Mouse (Mus musculus) lung, postnatal 25 days (tissue): ENCODE measurements around the gene Jak2.

Experiments used
- DNase-seq: peaks from one replicate; pipeline ENCODE4 v3.0.0; 2022; ENCODE audit warnings: low spot score

Gene Jak2

GRCm38 (mm10) chr19:29300919-29301318 is 49.3 kb downstream of the Jak2 start:
- no peak for DNase-seq

GRCm38 (mm10) chr19:29302119-29302518 is 50.5 kb downstream of the Jak2 start:
- no peak for DNase-seq

- no peak for DNase-seq
Observed at GRCm38 (mm10) chr19:29308832-29309231, 57.2 kb downstream of the Jak2 start.

- no peak for DNase-seq
Observed at GRCm38 (mm10) chr19:29311791-29312190, 60.2 kb downstream of the Jak2 start.

- no peak for DNase-seq
Observed at GRCm38 (mm10) chr19:29312661-29313060, 61.0 kb downstream of the Jak2 start.

- DNase-seq, result no peak
Observed at GRCm38 (mm10) chr19:29323416-29324049, 71.9 kb downstream of the Jak2 start.

GRCm38 (mm10) chr19:29325053-29325851 is 73.6 kb downstream of the Jak2 start, which contains the start of gene Insl6:
Gene Insl6, minus strand, starts transcription at chr19:29325356.
- DNase-seq, result peak; percentile 63

GRCm38 (mm10) chr19:29325852-29326180 is 74.2 kb downstream of the Jak2 start:
- DNase-seq, result no peak

GRCm38 (mm10) chr19:29326396-29326795 is 74.8 kb downstream of the Jak2 start:
- no peak for DNase-seq

GRCm38 (mm10) chr19:29326822-29327552 is 75.4 kb downstream of the Jak2 start:
- DNase-seq, result no peak

GRCm38 (mm10) chr19:29334068-29334745 is 82.6 kb downstream of the Jak2 start, which contains the start of gene Rln1:
Gene Rln1, minus strand, starts transcription at chr19:29334670.
- DNase-seq, result no peak

- DNase-seq, result no peak
Observed at GRCm38 (mm10) chr19:29336624-29337023, 85.0 kb downstream of the Jak2 start.

- DNase-seq, result no peak
Observed at GRCm38 (mm10) chr19:29341029-29341428, 89.4 kb downstream of the Jak2 start.

- DNase-seq, result no peak
Observed at GRCm38 (mm10) chr19:29342281-29342680, 90.7 kb downstream of the Jak2 start.

GRCm38 (mm10) chr19:29344868-29345267 is 93.2 kb downstream of the Jak2 start:
- no peak for DNase-seq

- no peak for DNase-seq
Observed at GRCm38 (mm10) chr19:29345636-29346035, 94.0 kb downstream of the Jak2 start.

- DNase-seq, result no peak
Observed at GRCm38 (mm10) chr19:29350991-29351390, 99.4 kb downstream of the Jak2 start.

GRCm38 (mm10) chr19:29354895-29355877 is 103.6 kb downstream of the Jak2 start:
- peak; percentile 86 for DNase-seq

- no peak for DNase-seq
Observed at GRCm38 (mm10) chr19:29356281-29356680, 104.7 kb downstream of the Jak2 start.

GRCm38 (mm10) chr19:29360251-29360650 is 108.6 kb downstream of the Jak2 start:
- DNase-seq, result no peak
